Mouse (Mus musculus): ENCODE measurements around the gene Procr. TPM values are rescaled to one million over a fixed set of nuclear protein-coding genes. Genes with fewer than 3 reads are reported as not detected.

Gene Procr
- 1.3 and 1.4 TPM in 2 replicates for polyA plus RNA-seq (2012; rRNA removed)

DNA sequence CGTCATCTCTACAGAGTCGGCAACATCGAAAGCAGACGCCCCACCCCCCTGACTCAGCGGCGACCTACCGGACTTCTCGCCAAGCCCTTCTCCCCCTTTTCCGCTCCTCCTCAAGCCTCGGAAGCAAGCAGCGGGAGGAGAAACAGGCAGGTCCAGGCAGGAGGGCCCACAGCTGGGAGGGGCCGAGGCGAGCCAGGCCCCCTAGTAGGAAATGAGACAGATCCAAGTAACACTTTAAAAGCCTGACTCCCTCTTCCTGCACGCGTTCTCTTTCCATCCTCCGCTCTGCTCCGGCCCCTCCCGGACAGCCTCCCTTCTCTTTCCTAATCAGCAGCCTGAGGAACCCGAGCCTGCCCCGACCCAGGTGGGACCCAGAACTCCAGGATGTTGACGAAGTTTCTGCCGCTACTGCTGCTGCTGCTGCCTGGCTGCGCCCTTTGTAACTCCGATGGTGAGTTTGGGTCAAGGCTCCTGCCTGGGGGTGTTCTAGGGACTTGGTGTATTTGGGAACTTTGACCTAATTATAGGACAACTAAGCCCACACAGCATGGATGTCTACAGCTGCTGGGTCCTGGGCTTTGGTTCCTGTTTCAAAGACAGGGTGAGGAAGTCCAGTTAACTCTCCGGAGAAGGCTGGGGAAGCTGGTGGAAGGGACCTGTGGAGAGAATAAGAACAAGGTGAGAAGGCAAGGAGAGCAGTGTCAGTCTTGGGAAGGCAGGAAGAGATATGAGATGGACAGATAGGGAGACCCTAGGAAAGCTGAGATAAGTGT is at the start of gene Procr:
Gene Procr (plus strand): TSS at position 104 of the 773 bp plus-strand sequence.

DNA sequence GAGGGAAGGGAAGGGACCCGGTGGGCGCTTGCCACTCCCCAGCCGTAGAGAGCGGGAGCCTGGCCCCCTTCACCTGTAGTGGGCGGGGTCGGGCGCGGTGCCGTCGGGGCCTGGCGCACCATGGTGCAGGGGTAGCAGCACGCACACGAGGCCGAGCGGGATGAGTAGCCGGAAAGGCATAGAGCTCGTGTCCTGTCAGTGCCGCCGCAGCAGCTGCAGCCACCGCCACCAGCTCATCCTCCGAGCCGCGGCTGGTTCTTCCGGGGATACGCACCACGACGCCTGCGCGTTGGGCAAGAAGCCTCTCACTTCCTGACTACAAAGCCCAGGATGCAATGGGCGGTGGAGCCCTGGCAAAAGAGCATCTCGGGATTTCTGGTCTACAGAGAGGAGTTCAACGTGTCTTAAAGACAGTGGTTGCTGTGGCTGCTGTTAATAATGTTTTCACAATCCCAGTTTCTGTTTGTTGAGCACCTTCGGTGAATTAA is 21.7 kb upstream of the Procr start, which contains the start of gene Edem2:
Gene Edem2 (minus strand): TSS at position 318 of the 488 bp plus-strand sequence.

DNA sequence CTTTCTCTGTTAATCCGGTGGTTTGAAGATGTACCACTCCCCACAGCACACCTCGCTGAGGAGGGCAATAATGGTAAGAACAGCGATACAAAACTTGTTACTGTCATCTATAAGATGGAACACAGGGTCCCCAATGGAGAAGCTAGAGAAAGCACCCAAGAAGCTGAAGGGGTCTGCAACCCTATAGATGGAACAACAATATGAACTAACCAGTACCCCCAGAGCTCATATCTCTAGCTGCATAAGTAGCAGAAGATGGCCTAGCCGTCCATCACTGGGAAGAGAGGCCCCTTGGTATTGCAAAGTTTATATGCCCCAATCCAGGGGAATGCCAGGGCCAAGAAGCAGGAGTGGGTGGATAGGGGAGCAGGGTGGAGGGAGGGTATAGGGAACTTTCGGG is 15.2 kb upstream of the Procr start, which contains the start of gene Gm17581:
Gene Gm17581 (minus strand): TSS at position 101 of the 400 bp plus-strand sequence.

DNA sequence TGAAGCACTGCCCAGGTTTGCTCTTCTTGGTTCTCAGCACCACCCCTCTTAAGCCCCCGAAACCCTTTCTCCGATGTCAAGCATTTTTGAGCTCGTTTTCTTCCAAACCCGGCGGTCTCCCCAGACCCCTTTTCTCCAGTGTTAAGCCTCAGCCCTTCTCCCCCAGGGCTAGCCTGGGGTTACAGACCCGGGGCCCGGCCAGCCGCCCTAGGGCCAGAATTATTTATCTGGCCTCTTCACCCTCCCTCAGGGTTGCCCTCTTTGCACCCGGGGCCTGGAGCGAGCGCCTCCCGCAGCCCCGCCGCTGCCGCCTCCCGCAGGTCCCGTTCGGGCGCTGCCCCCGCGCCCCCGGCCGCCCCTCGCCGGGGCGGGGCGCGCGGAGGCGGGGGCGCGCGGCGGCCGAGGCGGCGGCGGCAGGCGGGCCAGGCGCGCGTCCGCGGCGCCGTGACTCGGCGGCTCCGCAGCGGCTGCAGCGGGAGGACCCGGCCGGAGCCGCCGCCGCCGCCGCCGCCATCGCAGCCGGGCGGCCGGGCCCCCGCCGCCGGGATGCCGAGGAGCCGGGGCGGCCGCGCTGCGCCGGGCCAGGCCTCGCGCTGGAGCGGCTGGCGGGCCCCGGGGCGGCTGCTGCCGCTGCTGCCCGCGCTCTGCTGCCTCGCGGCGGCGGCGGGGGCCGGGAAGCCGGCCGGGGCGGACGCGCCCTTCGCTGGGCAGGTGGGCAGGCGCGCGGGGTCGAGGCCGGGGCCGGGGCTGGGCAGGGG is 24.2 kb downstream of the Procr start, which contains the start of gene Mmp24:
Gene Mmp24 (plus strand): TSS at position 416 of the 758 bp plus-strand sequence.

Other genes starting within 250 kb of the Procr start
- 27.3 and 59.6 TPM in 2 replicates for gene Acss2, start 233.2 kb upstream of the Procr start, polyA plus RNA-seq (2012; rRNA removed)
- gene Ggt7, start 232.9 kb upstream of the Procr start, polyA plus RNA-seq (2012; rRNA removed): 0.35 and 0.50 TPM in 2 replicates
- 36.9 and 39.4 TPM in 2 replicates for gene Gss, start 158.3 kb upstream of the Procr start, polyA plus RNA-seq (2012; rRNA removed)
- 0.83 and 1.3 TPM in 2 replicates for gene Myh7b, start 139.9 kb upstream of the Procr start, polyA plus RNA-seq (2012; rRNA removed)
- 44.5 and 49.6 TPM in 2 replicates for gene Trpc4ap, start 58.7 kb upstream of the Procr start, polyA plus RNA-seq (2012; rRNA removed)
- 39.2 and 41.0 TPM in 2 replicates for gene Edem2, start 21.6 kb upstream of the Procr start, polyA plus RNA-seq (2012; rRNA removed)
- not detected in 2 replicates for gene Gm17581, start 15.3 kb upstream of the Procr start, polyA plus RNA-seq (2012; rRNA removed)
- gene Mmp24, start 24.2 kb downstream of the Procr start, polyA plus RNA-seq (2012; rRNA removed): 0.01 TPM in 2 replicates
- 6.0 and 6.2 TPM in 2 replicates for gene BC029722, start 68.3 kb downstream of the Procr start, polyA plus RNA-seq (2012; rRNA removed)
- gene Eif6, start 75.8 kb downstream of the Procr start, polyA plus RNA-seq (2012; rRNA removed): 50.1 and 53.1 TPM in 2 replicates
- gene Fam83c, start 83.7 kb downstream of the Procr start, polyA plus RNA-seq (2012; rRNA removed): under 0.01 and 0.01 TPM in 2 replicates
- 21.3 and 23.4 TPM in 2 replicates for gene Uqcc1, start 179.2 kb downstream of the Procr start, polyA plus RNA-seq (2012; rRNA removed)
- not detected in 2 replicates for gene Gm15557, start 189.6 kb downstream of the Procr start, polyA plus RNA-seq (2012; rRNA removed)
- not detected in 2 replicates for gene Gdf5, start 194.2 kb downstream of the Procr start, polyA plus RNA-seq (2012; rRNA removed)
- gene Cep250, start 205.3 kb downstream of the Procr start, polyA plus RNA-seq (2012; rRNA removed): 4.7 and 5.3 TPM in 2 replicates